Mouse (Mus musculus): ENCODE data around the gene Skint8. TPM values are rescaled to one million over a fixed set of nuclear protein-coding genes. Genes with fewer than 3 reads are reported as not detected.
A peak's percentile ranks its signal among the peaks of the same experiment; 100 is the strongest.
"Not testable (repeated sequence)": the region's sequence is repeated elsewhere in the genome, so short reads cannot be mapped to it uniquely, and the experiment has no call there.

The Skint8 gene
- not detected for total RNA-seq (2021)
- long read RNA-seq, experiment 1: 0 reads
- long read RNA-seq, experiment 2: 0 reads

DNA sequence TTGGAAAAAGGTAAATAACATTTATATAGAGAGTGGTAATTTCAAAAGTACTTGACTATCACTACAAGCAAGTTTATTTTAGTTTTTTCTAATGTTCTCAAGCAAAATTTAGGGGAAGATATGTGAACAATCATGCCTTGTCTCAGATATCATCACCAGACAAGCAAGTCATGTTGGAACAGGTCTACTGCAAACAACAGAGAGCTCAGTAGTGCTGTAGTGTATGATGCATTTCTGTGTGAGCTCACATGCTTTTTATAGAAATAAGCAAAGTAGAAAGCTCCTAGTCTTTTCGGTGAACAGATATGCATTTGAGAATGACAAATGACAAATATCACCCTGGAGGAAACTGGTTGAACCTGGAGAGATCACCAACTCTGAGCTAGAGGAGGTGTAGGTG lies at the start of gene Skint8:
Gene Skint8, plus strand, starts transcription at position 301 of the 400 bp plus-strand sequence.
- DNase-seq: no peak

DNA sequence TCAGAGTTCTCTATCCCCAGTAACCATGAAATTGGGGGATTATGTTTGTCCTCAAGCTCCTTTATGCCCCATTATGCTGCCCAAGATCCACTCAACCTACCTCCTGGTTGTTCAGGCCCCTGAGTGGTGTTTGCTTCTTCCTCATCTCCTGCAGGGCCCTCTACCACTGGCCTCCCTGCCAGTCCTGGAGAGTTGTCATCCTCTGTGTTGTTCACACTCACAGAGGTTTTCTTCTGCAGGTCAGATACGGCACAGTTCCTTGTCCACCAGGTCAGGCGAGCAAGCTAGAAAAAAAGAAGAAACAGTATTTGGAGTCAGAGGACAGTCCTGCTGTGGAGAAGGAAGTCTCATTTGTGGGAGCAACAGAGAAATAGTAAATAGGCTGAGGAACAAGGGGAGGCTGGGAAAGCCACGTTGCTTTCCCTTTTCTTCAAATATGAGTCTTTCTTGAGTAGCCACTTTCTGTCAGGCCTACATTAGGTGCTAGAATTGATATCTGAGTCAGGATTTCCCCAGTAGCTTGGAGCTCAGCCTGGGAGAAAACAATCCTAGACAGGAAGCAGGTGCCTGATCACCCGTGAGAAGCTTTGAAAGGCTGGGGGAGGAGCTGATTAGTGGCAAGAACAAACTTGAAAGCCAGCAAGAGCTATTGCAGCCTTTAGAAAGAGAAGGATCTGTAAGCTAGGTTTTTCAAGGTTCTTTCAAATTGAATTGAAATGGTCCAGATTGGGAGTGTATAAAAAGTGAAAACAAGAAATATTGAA lies 38.9 kb upstream of the Skint8 start:
- no peak for DNase-seq

DNA sequence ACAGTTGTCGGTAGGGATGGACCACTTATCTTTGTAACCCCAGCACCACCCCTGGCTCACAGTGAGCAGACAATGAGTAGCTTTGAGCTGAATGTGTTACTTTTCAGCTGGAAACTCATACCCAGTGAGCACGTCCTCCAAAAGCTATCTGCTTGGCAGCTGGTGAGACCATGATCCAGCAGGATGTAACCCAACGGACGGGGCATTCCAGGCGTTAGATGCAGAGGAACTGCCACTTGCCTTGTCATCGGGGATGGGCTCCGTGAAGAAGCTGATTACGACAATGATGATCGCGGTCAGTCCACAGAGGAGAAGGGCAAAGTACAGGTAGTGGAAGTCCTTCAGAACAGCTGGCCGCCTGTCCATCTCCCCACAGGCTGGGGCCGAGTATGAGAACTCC lies 35.6 kb upstream of the Skint8 start:
- DNase-seq: no peak

DNA sequence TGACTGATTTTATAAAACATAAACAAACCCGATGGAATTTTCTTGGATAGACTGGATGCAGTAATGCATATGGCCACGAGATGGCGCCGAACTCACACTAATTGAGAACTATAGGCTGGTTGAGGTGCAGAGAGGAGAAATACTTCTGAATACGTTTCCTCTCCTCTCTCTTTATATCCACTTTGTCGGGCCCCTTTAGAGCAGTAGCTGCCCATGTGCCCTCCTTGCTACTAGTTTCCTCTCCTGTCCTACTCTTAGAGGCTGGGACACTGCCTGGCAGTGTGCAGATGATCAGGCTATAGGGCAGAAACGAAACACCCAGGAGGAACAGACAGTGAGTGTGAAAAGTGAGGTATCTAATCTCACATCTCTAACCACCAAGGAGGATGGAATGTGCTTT lies 33.2 kb upstream of the Skint8 start:
- peak; percentile 58 to 63 for DNase-seq

DNA sequence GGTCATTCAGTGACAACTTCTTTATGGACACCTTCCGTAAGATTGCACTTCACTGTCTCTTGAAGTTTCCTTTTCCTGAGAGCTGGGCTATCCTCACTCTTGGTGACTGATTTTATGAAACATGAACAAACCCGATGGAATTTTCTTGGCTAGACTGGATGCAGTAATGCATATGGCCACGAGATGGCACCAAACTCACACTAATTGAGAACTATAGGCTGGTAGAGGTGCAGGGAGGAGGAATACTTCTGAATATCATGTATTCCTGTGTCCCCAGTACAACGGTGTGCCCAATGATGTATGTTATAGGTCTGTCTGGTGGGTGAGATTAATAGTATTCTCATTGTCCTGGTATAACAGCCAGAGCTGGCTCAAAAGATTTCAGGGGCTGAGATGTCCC lies 32.6 kb upstream of the Skint8 start:
- DNase-seq: peak; percentile 69 to 71

DNA sequence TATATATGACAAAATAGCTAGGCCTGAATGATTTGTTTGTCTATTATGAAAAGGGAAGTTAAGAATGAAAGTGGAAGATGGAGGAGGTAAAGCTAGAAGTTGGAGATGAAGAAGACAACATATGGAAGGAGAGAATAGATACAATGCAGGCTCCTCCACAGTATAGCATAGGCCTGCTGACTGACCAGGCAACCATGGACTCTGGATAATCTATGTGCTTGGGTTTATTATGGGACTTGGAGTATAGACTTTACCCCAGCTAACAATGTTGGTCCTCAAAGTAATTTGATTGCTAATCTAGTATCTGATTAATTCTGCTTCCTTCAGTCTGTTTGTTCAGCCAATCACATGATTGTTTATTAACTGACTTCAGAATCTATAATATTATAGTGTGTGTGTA lies 27.1 kb upstream of the Skint8 start:
- DNase-seq: no peak

DNA sequence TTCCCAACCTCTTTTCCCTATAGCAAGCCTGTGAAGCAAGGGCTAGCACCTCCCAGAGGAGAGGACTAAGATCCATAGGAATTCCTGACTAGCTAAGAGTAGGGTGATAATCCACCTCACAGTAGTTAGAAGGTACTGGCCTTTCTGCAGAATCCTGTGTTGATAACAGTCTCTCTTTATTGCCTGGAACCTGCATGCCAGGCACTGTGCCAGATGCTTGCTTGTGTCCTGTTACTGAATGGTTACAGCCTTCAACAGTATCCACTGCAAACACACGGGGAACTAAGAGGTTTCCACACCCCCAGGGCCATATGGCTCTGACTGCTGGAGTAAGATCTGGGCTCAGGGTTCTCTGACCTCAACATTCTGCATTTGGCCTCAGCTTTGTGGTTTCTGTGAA lies 21.4 kb upstream of the Skint8 start:
- no peak for DNase-seq

DNA sequence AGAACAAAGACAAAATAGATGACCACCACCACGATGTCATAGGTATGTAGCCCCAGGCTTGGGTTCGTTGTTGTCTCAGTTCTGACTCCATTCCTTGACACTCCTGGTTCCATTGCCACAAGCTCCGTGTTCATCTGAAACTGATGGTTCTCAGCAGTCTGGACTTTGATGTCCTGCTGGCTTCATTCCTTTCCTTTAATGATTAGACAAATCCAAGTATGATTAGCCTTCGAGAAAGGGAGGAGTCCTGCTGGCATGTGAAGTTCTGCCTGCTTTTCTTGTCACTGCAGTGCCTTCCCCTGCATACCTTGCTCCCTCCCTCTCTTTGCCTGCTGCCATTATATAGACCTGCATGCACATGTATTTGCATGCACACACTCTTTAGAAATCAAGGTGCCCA lies 20.6 kb upstream of the Skint8 start:
- no peak for DNase-seq

DNA sequence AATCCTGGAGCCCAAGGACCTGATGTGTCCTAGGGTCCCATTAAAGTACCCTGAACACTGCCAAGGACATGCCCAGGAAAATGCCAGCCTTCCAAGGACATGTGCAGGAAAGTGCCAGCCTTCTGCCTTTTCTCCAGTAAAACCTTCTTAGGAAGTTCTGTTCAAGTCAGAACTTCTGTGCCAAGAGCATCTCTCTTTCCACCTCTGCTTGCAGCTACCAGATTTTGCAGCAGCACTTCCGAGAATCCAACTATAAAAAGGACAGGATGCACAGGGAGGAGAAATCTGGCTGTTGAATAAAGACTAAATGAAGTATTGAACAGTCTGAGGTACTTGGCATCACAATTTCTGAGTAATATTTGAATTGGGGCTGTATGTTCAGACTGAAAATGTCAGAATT lies 18.7 kb upstream of the Skint8 start:
- not testable (repeated sequence) for DNase-seq

DNA sequence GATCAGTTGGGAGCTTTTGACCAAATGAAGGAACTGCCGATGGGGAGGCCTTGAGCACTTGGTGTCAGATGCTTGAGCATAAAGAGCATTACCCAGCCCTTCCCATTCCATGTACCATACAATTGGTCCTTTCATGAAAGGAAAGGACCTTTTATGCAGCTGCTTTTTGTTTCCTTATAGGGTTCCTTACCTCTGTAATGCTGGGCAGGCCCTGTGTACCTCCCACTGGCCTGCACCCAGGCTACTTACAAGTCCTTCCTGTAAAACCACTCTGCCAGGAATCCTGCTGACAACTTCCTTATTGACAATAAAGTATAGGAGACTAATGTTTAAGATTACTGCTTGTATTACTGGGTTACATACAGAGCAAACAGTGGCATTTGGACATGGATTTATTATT lies 17.7 kb upstream of the Skint8 start:
- DNase-seq: no peak

DNA sequence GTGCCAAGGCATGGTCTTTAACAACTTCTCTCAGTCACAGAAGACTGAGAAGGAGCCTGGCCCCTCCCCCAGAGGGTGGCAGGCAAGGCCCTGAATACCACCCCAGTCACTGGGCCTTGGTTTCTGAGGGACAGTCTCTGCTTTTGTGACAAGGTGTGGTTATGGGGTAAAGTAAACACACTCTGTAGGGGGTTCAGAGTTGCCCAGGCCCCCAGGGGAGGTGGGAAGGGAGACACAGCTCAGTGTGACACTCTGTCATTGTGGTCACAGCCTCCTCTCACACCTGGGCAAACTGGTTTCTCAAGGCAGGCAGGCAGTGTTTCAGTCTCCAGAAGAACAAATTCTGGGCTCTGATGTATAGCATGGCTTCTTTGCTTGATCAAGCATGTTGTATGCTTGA lies 16.4 kb upstream of the Skint8 start, which contains the start of gene Slc5a9:
Gene Slc5a9, minus strand, starts transcription at position 144 of the 400 bp plus-strand sequence.
- DNase-seq: no peak

DNA sequence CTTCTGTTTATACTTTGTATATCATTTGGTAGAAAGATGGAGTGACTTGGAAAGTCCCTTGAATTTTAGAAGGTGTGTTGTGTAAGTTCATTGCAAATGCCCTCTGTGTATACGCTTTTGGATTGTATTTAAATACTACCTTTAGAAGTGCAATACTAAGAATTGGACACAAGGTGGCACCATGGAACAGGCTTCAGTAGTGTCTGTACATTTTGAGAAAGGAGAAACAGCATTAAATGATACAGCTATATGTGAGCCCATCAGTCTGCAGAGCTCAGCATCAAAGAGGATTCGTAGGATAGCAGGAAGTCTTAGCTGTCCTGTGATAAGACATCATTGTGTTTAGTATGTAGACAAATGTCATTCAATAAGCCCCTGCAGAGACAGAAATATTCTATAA lies 11.3 kb upstream of the Skint8 start:
- no peak for DNase-seq

DNA sequence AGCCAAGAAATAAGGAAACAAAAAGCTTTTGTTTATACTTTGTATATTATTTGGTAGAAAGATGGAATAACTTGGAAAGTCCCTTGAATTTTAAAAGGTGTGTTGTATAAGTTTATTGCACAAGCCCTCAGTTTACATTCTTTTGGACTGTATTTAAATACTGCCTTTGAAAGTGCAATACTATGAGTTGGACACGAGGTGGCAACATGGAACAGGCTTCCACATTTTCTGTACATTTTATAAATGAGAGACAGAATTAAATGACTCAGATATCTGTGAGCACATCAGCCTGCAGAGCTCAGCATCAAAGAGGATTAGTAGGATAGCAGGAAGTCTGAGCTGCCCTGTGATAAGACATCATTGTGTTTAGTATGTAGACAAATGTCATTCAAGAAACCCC lies 42.1 kb downstream of the Skint8 start:
- DNase-seq: no peak

DNA sequence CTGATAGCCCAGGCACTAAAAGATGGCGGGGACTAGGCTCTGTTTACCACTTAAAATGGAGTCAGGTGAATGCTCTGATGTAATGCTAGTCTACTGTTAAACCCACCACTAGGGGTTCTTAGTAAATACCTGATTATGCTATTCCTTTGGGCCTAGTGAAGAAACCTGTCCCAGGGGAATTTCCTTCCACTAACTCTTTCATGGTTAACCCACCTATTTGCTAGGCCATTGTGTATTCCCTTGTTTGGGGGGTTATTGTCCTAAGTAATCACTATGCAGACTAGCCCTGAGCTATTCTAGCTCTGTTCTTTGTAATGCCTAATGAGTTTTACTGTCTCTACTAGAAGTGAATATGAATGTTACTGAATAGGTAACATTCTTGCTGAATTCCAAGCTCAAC lies 44.0 kb downstream of the Skint8 start:
- not testable (repeated sequence) for DNase-seq

DNA sequence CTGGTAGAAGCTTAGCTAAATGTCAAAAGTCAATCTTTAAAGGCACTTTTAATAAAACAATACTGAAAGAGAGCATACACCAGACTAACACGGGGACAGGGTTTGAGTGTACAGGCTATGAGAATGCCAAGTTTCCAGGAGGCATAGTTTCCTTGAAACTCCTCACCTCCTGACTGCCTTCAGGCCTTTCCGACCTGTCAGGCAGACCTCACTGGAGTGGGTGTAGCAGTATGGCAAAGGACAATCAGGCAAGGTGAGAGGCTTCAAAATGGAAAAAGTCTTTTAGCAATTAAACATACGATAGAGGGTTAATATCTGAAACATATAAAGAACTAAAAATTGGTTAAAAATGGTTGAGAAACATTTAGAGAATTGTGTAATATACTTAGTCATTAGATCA lies 44.5 kb downstream of the Skint8 start:
- no peak for DNase-seq

DNA sequence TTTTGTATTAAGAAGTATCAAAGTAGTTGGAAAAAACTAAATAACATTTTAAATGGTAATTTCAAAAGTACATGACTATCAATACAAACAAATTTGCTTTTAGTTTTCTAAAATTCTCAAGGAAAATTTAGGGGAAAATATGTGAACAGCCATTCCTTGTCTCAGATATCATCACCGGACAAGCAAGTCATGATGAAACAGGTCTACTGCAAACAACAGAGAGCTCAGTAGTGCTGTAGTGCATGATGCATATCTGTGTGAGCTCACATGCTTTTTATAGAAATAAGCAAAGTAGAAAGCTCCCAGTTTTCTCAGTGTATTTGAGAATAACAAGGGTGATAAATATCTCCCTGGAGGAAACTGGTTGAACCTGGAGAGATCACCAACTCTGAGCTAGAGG lies 53.4 kb downstream of the Skint8 start, which contains the start of gene Skint7:
Gene Skint7, plus strand, starts transcription at position 301 of the 400 bp plus-strand sequence.
- no peak for DNase-seq

Other genes with a start within 250 kb of the Skint8 start
- 10 to 100 TPM; 10.7 to 10.8 TPM for gene Spata6, start 199.4 kb upstream of the Skint8 start, total RNA-seq (2021)
- gene Slc5a9, start 16.5 kb upstream of the Skint8 start, total RNA-seq (2021): not detected
- gene Skint7, start 53.5 kb downstream of the Skint8 start, total RNA-seq (2021): not detected
- gene Skint1, start 86.9 kb downstream of the Skint8 start, total RNA-seq (2021): not detected
- not detected for gene Skint4, start 152.6 kb downstream of the Skint8 start, total RNA-seq (2021)

Data from adrenal gland, postnatal 36 days (tissue).